Mouse (Mus musculus) CH12.LX (cell line): ENCODE results near the gene Ccnd3.

ENCODE experiments used
- CTCF ChIP-seq, 2 experiments: IDR thresholded peaks in 1 of 2; conservative IDR thresholded peaks in 1 of 2; 2 replicates each; pipeline ENCODE4 v1.5.1; 2011 to 2012; ENCODE audit warnings: low read depth in 2 of 2, low read length in 2 of 2, improper control_type of control experiment in 1 of 2, inconsistent platforms in 1 of 2, mild to moderate bottlenecking in 1 of 2, moderate library complexity in 1 of 2
- ELF1 ChIP-seq: IDR thresholded peaks from 2 replicates; pipeline ENCODE4 v1.6.1; 2014; ENCODE audit warnings: low read depth, mild to moderate bottlenecking, inconsistent platforms, low read length, improper control_type of control experiment
- EP300 ChIP-seq: IDR thresholded peaks from 2 replicates; pipeline ENCODE4 v1.6.1; 2011; ENCODE audit warnings: low read length, improper control_type of control experiment
- POLR2A ChIP-seq: IDR thresholded peaks from 2 replicates; pipeline ENCODE4 v1.6.1; 2011; ENCODE audit warnings: low read depth, mild to moderate bottlenecking, improper control_type of control experiment, low read length
- RCOR1 ChIP-seq: conservative IDR thresholded peaks from 2 replicates; pipeline ENCODE4 v1.6.1; 2012; ENCODE audit warnings: low read depth, mild to moderate bottlenecking, inconsistent platforms, low read length, improper control_type of control experiment

DNA sequence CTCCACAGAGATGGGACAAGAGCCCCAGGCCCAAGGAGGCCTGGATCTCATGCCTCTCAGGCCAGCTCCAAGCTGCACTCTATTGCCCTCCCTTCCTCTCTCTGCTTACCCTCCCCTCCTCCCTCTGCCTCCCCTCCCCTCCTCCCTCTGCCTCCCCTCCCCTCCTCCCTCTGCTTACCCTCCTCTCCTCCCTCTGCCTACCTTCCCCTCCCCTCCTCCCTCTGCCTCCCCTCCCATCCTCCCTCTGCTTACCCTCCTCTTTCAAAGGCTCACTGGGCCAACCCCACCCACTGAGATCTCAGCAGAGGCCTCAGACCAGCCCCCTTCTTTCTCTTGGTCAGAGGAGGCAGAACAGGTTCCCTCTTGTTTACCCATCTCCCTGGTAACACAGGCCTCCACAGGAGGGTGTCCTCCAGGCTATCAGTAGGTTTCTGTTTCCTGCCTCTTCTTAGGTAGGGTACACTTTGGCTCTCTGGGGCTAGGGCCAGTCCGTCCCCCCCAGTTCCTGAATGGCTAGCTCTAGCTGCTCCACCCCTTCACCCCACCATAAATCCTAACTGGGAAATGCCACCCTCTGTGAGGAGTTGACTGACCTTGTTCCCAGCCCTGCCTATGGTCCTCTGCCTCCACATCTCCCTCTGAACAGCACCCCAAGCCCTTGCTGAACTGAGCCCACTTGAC lies 20.5 kb upstream of the Ccnd3 start:
- TF ChIP-seq EP300, result no peak
- no peak for TF ChIP-seq RCOR1
- no peak for TF ChIP-seq POLR2A
- TF ChIP-seq ELF1, result no peak
- TF ChIP-seq CTCF (conservative IDR thresholded peaks at IDR 0.05 in 1 of 2, IDR thresholded peaks at IDR 0.05 in 1 of 2; ENCODE audit: low read depth in 2 of 2, low read length in 2 of 2), result no peak
